Mouse (Mus musculus): Measurements from ENCODE around the gene Htra3.

The Htra3 gene

GRCm38 (mm10) chr5:35616943-35617342 is 62.6 kb downstream of the Htra3 start:
- DNase-seq (ENCODE audit: extremely low read depth, low read depth), result no peak

- no peak for DNase-seq (ENCODE audit: extremely low read depth, low read depth)
Measured at GRCm38 (mm10) chr5:35612722-35613121, 66.9 kb downstream of the Htra3 start.

- no peak for DNase-seq (ENCODE audit: extremely low read depth, low read depth)
Measured at GRCm38 (mm10) chr5:35611900-35612299, 67.7 kb downstream of the Htra3 start.

- no peak for DNase-seq (ENCODE audit: extremely low read depth, low read depth)
Measured at GRCm38 (mm10) chr5:35611170-35611569, 68.4 kb downstream of the Htra3 start.

- no peak for DNase-seq (ENCODE audit: extremely low read depth, low read depth)
Measured at GRCm38 (mm10) chr5:35610381-35610780, 69.2 kb downstream of the Htra3 start.

- DNase-seq (ENCODE audit: extremely low read depth, low read depth), result no peak
Measured at GRCm38 (mm10) chr5:35609971-35610370, 69.6 kb downstream of the Htra3 start.

- no peak for DNase-seq (ENCODE audit: extremely low read depth, low read depth)
Measured at GRCm38 (mm10) chr5:35609381-35609780, 70.2 kb downstream of the Htra3 start.

GRCm38 (mm10) chr5:35608559-35608958 is 71.0 kb downstream of the Htra3 start:
- no peak for DNase-seq (ENCODE audit: extremely low read depth, low read depth)

GRCm38 (mm10) chr5:35607784-35608183 is 71.8 kb downstream of the Htra3 start:
- no peak for DNase-seq (ENCODE audit: extremely low read depth, low read depth)

GRCm38 (mm10) chr5:35606800-35607199 is 72.8 kb downstream of the Htra3 start:
- DNase-seq (ENCODE audit: extremely low read depth, low read depth), result no peak

- DNase-seq (ENCODE audit: extremely low read depth, low read depth), result no peak
Measured at GRCm38 (mm10) chr5:35605355-35605754, 74.2 kb downstream of the Htra3 start.

Measured in MEL-GATA-1-ER (cell line).